Mouse (Mus musculus) retina, embryonic 14.5 days (tissue): ENCODE results near the gene Slc25a27.

ENCODE experiments used
- DNase-seq: peaks from one replicate; pipeline ENCODE4 v3.0.0-alpha.2; 2015; ENCODE audit warnings: low spot score

Slc25a27 gene

DNA sequence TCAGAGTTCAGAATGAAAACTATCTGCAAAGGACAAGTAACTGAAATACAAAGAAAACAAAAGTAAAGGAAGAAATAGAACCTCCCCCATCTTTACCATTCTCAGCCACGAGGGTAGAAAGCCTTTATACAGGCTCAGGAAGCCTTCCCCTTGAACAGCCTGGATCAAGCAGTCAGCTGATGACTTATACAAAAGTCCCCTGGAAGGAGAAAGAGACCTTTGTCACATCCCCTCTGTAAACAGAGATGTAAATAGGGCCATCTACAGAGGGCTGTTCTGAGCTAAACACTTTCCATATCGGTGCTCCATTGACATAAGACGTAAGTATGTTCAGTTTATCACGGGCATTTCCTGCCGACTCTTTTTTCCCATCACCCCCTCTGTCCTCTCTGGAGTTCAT is 20.1 kb downstream of the Slc25a27 start:
- DNase-seq = no peak

- DNase-seq = no peak
Measured at GRCm38 (mm10) chr17:43645136-43645535, 21.9 kb downstream of the Slc25a27 start.

DNA sequence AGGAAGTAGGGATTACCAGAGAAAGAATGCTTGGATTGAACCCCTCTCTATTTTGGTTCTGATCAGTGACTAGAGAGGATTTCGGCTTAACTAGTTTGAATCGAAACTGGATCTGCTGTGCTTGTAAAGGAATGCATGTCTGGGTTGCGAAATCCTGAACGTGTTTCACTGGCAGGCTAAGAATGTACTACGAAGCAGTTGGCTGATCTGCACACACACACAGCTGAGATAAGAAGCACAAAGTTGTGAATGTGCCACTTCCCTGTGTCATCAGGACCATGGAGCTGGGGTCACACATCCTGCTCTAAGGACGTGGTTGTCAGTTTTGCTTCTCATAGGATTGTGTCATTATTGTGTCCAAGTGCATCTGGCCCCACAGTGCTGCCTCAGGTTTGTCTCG is 22.6 kb downstream of the Slc25a27 start:
- no peak for DNase-seq

DNA sequence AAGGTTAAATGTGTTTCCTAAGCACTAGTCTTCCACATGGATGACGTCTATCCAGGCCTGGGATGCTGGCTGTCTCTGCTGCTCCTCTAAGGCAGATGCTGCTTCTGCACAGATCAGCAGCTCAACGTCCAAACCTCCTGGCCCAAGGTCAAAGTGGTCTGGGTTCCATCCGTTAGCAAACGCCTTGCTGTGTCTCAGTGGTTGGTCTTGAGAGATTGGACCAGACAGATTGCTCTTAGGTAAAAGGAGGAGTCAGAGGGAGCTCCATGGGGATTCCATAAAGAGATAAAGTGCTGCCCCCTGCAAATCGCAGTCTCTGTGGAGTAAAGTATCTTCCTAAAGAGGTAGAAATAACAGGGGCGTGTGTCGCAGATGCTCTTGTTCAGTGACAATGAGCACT is 23.8 kb downstream of the Slc25a27 start:
- DNase-seq = no peak

DNA sequence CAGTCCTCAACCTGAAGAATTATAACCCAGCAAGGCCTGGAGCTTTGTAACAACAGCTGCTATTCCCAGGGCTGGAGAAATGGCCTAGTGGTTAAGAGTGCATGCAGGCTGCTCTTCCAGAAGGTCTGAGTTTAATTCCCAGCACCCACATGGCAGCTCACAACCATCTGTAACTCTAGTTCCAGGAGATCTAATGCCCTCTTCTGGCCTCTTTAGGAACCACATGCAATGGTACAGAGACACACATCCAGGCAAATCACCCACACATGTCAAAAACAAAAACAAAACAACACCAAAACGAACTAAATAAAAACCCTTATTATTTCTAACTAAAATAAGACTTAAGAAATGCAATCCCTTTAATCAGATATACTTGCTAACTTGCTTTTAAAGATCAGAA is 26.2 kb downstream of the Slc25a27 start:
- DNase-seq = no peak

DNA sequence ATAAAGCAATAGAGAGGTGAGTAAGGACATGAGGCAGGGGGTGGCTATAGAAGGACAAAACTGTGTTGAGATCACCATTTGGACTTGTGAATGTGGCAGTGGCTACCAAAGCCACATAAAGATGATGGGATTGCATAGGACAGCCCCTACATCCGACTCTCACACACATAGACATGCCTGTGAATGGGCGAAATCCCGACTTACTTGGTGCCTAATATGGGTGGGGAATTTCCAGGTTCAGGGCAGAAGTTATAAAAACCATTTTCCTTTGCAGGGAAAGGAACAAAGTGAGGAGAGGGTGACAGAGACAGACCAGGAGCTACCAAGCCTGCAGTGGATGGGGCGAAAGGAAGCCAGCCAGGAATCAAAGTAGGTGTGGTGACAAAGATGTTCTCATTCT is 29.9 kb downstream of the Slc25a27 start:
- no peak for DNase-seq

DNA sequence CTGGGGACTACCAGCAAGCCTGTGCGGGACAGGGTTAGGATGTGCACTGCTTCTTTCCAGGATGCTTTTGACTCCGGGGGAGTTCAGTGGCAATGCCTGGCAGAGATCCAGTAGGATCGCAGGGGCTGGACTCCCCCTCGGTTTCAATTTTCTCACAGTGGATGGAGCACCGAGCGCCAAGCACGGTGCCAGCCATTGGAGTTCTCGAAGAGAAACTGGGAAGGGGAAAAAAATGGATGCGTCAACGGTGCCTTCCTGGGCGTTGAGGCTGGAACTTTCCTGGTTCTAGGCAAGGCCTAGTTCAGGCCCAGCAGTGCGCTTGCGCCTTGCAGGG is 36.6 kb downstream of the Slc25a27 start:
- no peak for DNase-seq

GRCm38 (mm10) chr17:43629496-43630426 is 37.3 kb downstream of the Slc25a27 start, which contains the start of gene Tdrd6:
Tdrd6 (minus strand) TSS chr17:43630299.
- peak; percentile 43 for DNase-seq

GRCm38 (mm10) chr17:43629026-43629495 is 38.0 kb downstream of the Slc25a27 start:
- no peak for DNase-seq

- DNase-seq = no peak
Measured at GRCm38 (mm10) chr17:43628246-43628645, 38.8 kb downstream of the Slc25a27 start.

GRCm38 (mm10) chr17:43622076-43622475 is 44.9 kb downstream of the Slc25a27 start:
- no peak for DNase-seq

GRCm38 (mm10) chr17:43619156-43619555 is 47.9 kb downstream of the Slc25a27 start:
- DNase-seq = no peak

- DNase-seq = no peak
Measured at GRCm38 (mm10) chr17:43612221-43612620, 54.8 kb downstream of the Slc25a27 start.

DNA sequence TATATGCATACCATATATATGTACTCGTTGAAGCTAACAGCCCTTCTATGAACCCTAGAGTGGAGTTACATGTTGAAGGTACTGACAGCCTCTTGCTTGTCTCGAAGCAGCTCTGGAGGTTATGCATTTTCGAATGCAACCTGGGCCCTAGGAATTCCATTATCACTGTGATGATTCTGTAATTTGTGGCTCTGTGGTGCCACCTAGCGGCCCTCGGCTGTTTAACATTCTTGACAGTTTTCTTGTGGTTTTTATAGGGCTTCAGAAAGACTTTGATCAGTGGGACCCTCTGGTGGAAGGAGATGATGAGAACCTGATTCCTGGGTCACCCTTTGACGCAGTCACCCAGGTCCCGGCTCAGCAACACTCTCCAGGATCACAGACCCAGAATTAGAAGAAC is 55.4 kb downstream of the Slc25a27 start:
- DNase-seq = peak; percentile 90

DNA sequence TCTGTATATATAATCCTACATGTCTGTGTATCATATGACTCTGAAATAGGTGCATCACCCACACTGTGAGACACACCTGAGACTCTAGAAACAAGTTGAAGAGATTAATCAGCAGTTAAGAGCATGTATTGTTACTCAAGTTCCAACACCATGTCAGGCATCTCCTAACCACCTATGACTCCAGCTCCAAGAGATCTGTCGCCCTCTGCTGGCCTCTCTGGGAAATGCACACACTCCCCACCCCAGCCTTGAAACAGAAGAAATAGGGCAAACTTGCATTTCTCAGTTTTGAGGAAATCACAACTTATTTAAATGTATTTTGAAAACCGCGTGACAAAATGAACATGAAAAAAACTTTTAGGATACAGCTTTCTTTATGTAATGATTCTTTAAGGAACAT is 60.3 kb downstream of the Slc25a27 start:
- peak; percentile 80 for DNase-seq

GRCm38 (mm10) chr17:43598706-43599105 is 68.3 kb downstream of the Slc25a27 start:
- no peak for DNase-seq

- no peak for DNase-seq
Measured at GRCm38 (mm10) chr17:43597742-43598141, 69.3 kb downstream of the Slc25a27 start.

DNA sequence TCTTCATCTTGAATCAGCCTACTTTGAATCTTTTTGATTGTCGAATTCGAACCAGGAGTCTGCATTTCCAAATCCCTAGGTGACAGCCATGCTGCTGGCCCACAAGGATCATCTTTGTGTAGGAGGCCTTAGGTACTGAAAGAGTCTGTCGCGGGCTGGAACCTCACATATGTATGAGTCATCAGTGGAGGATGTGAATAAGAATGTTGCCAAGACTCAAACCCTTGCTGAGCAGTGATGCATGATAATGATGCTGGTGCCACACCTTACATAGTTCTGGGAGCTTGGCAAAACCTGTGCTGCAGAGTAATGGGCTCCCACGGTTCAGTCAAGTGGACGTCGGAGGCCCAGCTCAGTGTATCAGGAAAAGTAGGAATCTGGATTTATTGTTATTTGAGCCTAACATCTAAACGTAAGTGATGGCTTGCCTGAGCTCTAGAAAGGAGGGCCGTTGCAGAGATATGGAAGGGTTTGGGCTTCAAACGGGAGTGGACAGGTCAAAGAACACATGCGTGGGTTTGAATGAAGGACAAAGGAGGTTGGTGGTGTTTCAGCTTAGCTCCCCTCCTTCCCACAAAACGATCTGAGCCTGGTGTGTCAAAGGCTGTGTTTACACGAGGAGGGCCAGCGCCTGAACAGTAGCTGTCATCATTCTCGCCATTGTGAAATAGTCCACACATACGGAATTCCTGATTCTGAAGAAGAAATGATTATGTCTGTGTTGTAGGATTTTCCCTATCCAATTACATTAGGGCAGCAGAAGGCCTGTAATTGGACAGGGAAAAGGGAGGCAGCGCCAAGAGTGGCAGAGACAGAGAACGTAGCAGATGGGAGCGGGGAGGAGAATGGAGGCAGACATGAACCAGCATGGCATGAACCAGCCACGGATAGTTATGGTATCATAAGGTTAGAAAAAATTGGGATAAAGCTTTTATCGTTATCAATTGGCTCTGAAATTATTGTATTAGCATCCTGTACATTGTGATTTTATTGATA is 74.4 kb downstream of the Slc25a27 start:
- DNase-seq = no peak
